Mouse (Mus musculus): ENCODE measurements at regions not wholly inside any gene's neighbourhood (a gene's known extent, or its start where the extent isn't known, plus 50 kb on each side); places are given as distances from the start of the nearest gene placed in this dataset.

DNA sequence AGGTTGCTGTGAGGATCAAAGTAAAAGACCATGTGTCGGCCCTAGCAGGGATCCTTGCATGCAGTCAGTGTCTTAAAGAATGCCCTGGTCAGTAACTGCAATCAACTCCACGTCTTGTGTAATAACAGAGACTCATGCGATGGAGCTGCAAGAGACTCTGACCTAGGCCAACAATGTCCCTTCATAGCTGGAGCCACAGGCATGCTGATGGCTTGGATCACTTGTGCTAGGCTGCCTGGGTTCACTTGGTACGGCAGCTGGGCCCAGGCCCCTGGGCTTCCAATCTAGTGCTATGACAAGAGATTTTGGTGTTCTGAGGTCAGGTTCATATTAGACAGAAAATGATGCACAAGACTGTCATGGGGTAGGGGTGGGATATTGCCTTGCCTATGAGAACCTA, 258.0 kb upstream of the Gm4791 start:
- ATAC-seq (replicated peaks; ENCODE audit: insufficient number of reproducible peaks, low FRiP score, low TSS enrichment, low read depth) (no peak), DNase-seq (ENCODE audit: low spot score) (no peak)
- H3K9ac ChIP-seq (replicated peaks; ENCODE audit: low read length), result no peak overlapping the region
- H3K36me3 ChIP-seq (replicated peaks; ENCODE audit: control insufficient read depth, insufficient read depth, low read depth, low read length), result no peaks in the 10 kb centered on the region
- no peaks in the 10 kb centered on the region for H3K27me3 ChIP-seq (ENCODE audit: control insufficient read depth, insufficient read depth, low read length)
- H3K4me3 ChIP-seq (ENCODE audit: low read depth, low read length), result no peak overlapping the region
- no peaks in the 10 kb centered on the region for H3K9me3 ChIP-seq (replicated peaks; ENCODE audit: control insufficient read depth, low read length)
- H3K4me2 ChIP-seq (ENCODE audit: low read depth, low read length), result no peak overlapping the region
- no peak overlapping the region for H3K27ac ChIP-seq (replicated peaks; ENCODE audit: low read depth, low read length)
- WGBS, result 83% methylated on average over 4 of the region's 4 CpGs
- no peaks in the 10 kb centered on the region for H3K4me1 ChIP-seq (ENCODE audit: control insufficient read depth, insufficient read depth, low read length)

DNA sequence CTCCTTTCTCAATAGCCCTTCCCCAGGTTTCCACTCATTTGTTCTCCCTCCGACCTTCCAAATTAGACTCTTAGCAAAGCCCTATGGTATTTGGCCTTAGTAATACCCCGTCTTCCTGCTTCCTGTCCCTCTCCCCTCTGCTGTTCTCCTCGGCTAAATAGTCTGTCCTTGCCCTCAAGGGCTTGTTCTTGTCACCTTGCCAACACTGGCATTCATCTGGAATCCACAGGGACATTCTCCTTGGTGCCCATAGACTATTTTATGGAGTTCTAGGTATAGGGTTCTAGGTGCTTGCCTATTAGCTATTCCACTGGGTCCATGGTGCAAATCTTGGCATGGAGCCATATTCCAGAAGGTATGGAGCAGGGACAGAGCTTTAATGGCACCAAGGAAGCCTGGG, 259.2 kb upstream of the Gm4791 start:
- Histone ChIP-seq H3K27me3 (ENCODE audit: control insufficient read depth, insufficient read depth, low read length) (no peaks in the 10 kb centered on the region), H3K9me3 (replicated peaks; ENCODE audit: control insufficient read depth, low read length) (no peaks in the 10 kb centered on the region), H3K4me3 (ENCODE audit: low read depth, low read length) (no peak overlapping the region), H3K9ac (replicated peaks; ENCODE audit: low read length) (no peak overlapping the region), H3K4me1 (ENCODE audit: control insufficient read depth, insufficient read depth, low read length) (no peaks in the 10 kb centered on the region), H3K4me2 (ENCODE audit: low read depth, low read length) (no peak overlapping the region), H3K36me3 (replicated peaks; ENCODE audit: control insufficient read depth, insufficient read depth, low read depth, low read length) (no peaks in the 10 kb centered on the region), H3K27ac (replicated peaks; ENCODE audit: low read depth, low read length) (no peak overlapping the region)
- DNase-seq (ENCODE audit: low spot score) (no peak), ATAC-seq (replicated peaks; ENCODE audit: insufficient number of reproducible peaks, low FRiP score, low TSS enrichment, low read depth) (no peak)
- WGBS, result 64% methylated on average over 3 of the region's 3 CpGs

DNA sequence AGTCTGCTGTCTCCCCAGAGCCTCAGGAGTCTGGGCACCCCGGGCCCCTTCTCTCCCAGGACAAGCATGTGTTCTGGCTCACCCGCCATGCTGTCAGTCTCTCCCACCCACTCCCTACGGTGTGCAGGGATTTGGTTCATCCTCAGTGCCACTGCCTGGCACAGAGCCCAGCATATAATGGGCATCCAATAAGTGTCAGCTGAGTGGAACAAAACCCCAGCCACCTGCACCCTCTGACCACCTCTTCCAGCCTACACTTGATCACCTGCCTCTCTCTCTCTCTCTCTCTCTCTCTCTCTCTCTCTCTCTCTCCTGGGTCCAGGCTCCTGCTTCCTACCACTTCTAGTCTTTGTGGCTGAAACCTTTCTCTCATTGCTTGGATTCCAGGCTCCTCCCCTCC, 259.9 kb upstream of the Gm4791 start:
- Histone ChIP-seq H3K4me3 (ENCODE audit: low read depth, low read length) (no peak overlapping the region), H3K27ac (replicated peaks; ENCODE audit: low read depth, low read length) (no peak overlapping the region), H3K9ac (replicated peaks; ENCODE audit: low read length) (no peak overlapping the region), H3K36me3 (replicated peaks; ENCODE audit: control insufficient read depth, insufficient read depth, low read depth, low read length) (no peaks in the 10 kb centered on the region), H3K27me3 (ENCODE audit: control insufficient read depth, insufficient read depth, low read length) (no peaks in the 10 kb centered on the region), H3K4me1 (ENCODE audit: control insufficient read depth, insufficient read depth, low read length) (no peaks in the 10 kb centered on the region), H3K9me3 (replicated peaks; ENCODE audit: control insufficient read depth, low read length) (no peaks in the 10 kb centered on the region), H3K4me2 (ENCODE audit: low read depth, low read length) (no peak overlapping the region)
- ATAC-seq (replicated peaks; ENCODE audit: insufficient number of reproducible peaks, low FRiP score, low TSS enrichment, low read depth) (no peak), DNase-seq (ENCODE audit: low spot score) (no peak)
- 79% methylated on average over 3 of the region's 3 CpGs for WGBS

DNA sequence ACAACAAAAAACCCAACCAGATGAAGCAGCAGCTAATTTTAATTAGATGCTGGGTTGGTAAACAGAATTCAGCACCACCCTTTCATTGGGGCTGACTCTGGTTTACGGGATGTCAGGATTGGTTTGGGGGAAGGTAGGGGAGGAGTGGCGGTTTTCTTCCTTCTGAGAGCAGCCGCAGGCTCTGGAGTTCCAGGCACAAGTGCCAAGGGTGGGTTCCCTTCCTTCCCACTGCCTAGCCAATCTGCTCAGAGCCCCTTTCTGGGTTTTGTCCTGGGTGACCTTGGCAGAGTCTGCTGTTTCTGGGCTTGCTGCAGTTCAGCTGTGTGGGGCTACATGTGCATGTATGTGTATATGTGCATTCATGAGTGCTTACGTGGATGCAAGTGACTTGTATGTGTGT, 260.5 kb upstream of the Gm4791 start:
- Histone ChIP-seq H3K4me3 (ENCODE audit: low read depth, low read length) (no peak overlapping the region), H3K36me3 (replicated peaks; ENCODE audit: control insufficient read depth, insufficient read depth, low read depth, low read length) (no peaks in the 10 kb centered on the region), H3K9ac (replicated peaks; ENCODE audit: low read length) (no peak overlapping the region), H3K27ac (replicated peaks; ENCODE audit: low read depth, low read length) (no peak overlapping the region), H3K9me3 (replicated peaks; ENCODE audit: control insufficient read depth, low read length) (no peaks in the 10 kb centered on the region), H3K27me3 (ENCODE audit: control insufficient read depth, insufficient read depth, low read length) (no peaks in the 10 kb centered on the region), H3K4me2 (ENCODE audit: low read depth, low read length) (no peak overlapping the region), H3K4me1 (ENCODE audit: control insufficient read depth, insufficient read depth, low read length) (no peaks in the 10 kb centered on the region)
- WGBS, result 62% methylated on average over 4 of the region's 4 CpGs
- ATAC-seq (replicated peaks; ENCODE audit: insufficient number of reproducible peaks, low FRiP score, low TSS enrichment, low read depth), result no peak
- no peak for DNase-seq (ENCODE audit: low spot score)

DNA sequence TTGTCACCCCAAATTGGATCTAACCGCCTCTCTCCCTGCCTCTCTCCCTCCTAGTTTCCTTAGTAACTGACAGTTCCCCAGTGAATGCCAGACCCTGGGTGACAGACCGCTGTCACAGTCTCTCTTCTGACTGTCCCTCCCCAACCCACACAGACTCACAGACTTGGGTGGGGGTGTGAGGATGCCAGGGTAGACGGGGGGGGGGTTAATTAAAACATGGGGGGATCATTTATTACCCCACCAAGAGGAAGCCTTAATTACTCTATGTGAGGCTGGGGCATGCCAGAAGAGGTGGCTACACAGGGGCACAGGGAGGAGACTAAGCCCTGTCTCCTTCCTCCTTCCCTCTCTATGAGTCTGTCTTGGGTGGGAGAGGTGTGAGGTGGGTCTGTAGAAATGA, 261.1 kb upstream of the Gm4791 start:
- no peak overlapping the region for H3K4me2 ChIP-seq (ENCODE audit: low read depth, low read length)
- DNase-seq (ENCODE audit: low spot score) (no peak), ATAC-seq (replicated peaks; ENCODE audit: insufficient number of reproducible peaks, low FRiP score, low TSS enrichment, low read depth) (no peak)
- H3K9me3 ChIP-seq (replicated peaks; ENCODE audit: control insufficient read depth, low read length), result no peaks in the 10 kb centered on the region
- H3K27ac ChIP-seq (replicated peaks; ENCODE audit: low read depth, low read length), result no peak overlapping the region
- H3K27me3 ChIP-seq (ENCODE audit: control insufficient read depth, insufficient read depth, low read length), result no peaks in the 10 kb centered on the region
- H3K4me1 ChIP-seq (ENCODE audit: control insufficient read depth, insufficient read depth, low read length), result no peaks in the 10 kb centered on the region
- 62% methylated on average over 3 of the region's 3 CpGs for WGBS
- no peak overlapping the region for H3K9ac ChIP-seq (replicated peaks; ENCODE audit: low read length)
- no peak overlapping the region for H3K4me3 ChIP-seq (ENCODE audit: low read depth, low read length)
- no peaks in the 10 kb centered on the region for H3K36me3 ChIP-seq (replicated peaks; ENCODE audit: control insufficient read depth, insufficient read depth, low read depth, low read length)

DNA sequence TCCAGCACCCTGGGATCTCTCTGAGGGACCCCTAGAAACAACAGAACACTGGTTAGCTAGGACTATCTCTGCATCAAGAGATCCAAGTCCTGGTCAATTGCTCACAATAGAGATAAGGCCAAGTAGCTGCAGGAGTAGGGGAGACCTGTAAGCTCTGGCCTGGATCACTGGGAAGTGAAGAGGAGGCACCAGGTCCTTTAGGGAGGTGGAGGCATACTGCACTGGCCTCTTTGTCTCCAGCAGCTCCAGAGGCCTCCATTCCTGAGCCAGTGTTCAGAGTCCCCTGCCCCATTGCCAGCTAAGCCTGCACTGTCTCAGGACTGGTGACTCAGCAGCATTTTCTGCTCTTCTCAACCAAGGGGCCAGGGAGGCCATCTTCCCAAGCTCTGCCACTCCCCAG, 262.3 kb upstream of the Gm4791 start:
- H3K9me3 ChIP-seq (replicated peaks; ENCODE audit: control insufficient read depth, low read length), result no peaks in the 10 kb centered on the region
- H3K36me3 ChIP-seq (replicated peaks; ENCODE audit: control insufficient read depth, insufficient read depth, low read depth, low read length), result no peaks in the 10 kb centered on the region
- H3K9ac ChIP-seq (replicated peaks; ENCODE audit: low read length), result no peak overlapping the region
- ATAC-seq (replicated peaks; ENCODE audit: insufficient number of reproducible peaks, low FRiP score, low TSS enrichment, low read depth) (no peak), DNase-seq (ENCODE audit: low spot score) (no peak)
- H3K4me1 ChIP-seq (ENCODE audit: control insufficient read depth, insufficient read depth, low read length), result no peaks in the 10 kb centered on the region
- H3K4me3 ChIP-seq (ENCODE audit: low read depth, low read length), result no peak overlapping the region
- H3K27ac ChIP-seq (replicated peaks; ENCODE audit: low read depth, low read length), result no peak overlapping the region
- H3K27me3 ChIP-seq (ENCODE audit: control insufficient read depth, insufficient read depth, low read length), result no peaks in the 10 kb centered on the region
- no peak overlapping the region for H3K4me2 ChIP-seq (ENCODE audit: low read depth, low read length)

DNA sequence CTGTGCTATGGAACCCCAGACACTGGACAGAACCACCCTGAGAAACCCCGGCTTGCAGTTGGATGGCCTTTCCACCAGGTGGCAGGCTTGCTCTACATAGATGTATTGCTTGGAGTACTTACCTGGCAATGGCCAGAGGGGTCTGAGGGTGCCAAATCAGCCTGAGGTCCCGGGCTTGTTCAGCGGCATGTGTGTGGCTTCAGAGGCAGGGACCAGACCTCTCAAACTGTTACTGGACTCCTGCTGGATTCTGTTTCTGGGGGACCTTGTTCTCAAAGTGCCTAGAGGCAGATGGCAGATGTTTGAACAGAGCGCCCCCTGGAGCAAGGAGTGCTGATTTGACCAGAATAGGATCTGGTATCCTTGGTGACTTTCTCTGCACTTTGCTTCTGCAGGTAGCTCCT, 262.9 kb upstream of the Gm4791 start:
- no peaks in the 10 kb centered on the region for H3K36me3 ChIP-seq (replicated peaks; ENCODE audit: control insufficient read depth, insufficient read depth, low read depth, low read length)
- H3K9me3 ChIP-seq (replicated peaks; ENCODE audit: control insufficient read depth, low read length), result no peaks in the 10 kb centered on the region
- DNase-seq (ENCODE audit: low spot score), result peak; percentile 88
- WGBS, result 5% methylated on average over 4 of the region's 4 CpGs
- H3K27ac ChIP-seq (replicated peaks; ENCODE audit: low read depth, low read length), result no peak overlapping the region
- H3K4me3 ChIP-seq (ENCODE audit: low read depth, low read length), result no peak overlapping the region
- H3K27me3 ChIP-seq (ENCODE audit: control insufficient read depth, insufficient read depth, low read length), result no peaks in the 10 kb centered on the region
- 0 out of 2 replicates have a peak, but pooled peaks have one; percentile 44 for ATAC-seq (replicated peaks; ENCODE audit: insufficient number of reproducible peaks, low FRiP score, low TSS enrichment, low read depth)
- no peak overlapping the region for H3K9ac ChIP-seq (replicated peaks; ENCODE audit: low read length)
- H3K4me2 ChIP-seq (ENCODE audit: low read depth, low read length), result no peak overlapping the region
- H3K4me1 ChIP-seq (ENCODE audit: control insufficient read depth, insufficient read depth, low read length), result no peaks in the 10 kb centered on the region

DNA sequence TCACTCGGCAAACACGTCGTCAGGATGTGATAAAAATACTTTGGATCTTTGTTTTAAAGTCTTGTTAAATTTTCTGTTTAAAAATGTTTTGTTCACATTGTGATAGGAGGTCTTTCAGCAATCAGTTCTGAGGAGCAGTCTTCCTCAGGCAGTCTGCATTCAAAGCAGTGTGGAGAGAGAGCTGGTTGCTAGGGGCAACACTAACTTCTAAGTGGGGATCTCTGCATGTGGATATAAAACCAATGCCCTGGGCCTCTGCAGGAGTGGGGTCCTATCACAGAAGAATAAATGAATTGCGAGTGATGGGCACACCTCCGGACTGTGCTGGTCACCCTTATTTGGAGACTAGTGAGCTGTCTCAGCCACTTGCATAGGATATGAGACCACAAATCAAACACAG, 270.1 kb upstream of the Gm4791 start:
- Histone ChIP-seq H3K9me3 (replicated peaks; ENCODE audit: control insufficient read depth, low read length) (no peaks in the 10 kb centered on the region), H3K27me3 (ENCODE audit: control insufficient read depth, insufficient read depth, low read length) (no peaks in the 10 kb centered on the region), H3K4me3 (ENCODE audit: low read depth, low read length) (no peak overlapping the region), H3K4me1 (ENCODE audit: control insufficient read depth, insufficient read depth, low read length) (no peaks in the 10 kb centered on the region), H3K4me2 (ENCODE audit: low read depth, low read length) (no peak overlapping the region), H3K27ac (replicated peaks; ENCODE audit: low read depth, low read length) (no peak overlapping the region), H3K36me3 (replicated peaks; ENCODE audit: control insufficient read depth, insufficient read depth, low read depth, low read length) (no peaks in the 10 kb centered on the region), H3K9ac (replicated peaks; ENCODE audit: low read length) (no peak overlapping the region)
- DNase-seq (ENCODE audit: low spot score) (no peak), ATAC-seq (replicated peaks; ENCODE audit: insufficient number of reproducible peaks, low FRiP score, low TSS enrichment, low read depth) (no peak)
- 80% methylated on average over 5 of the region's 5 CpGs for WGBS

DNA sequence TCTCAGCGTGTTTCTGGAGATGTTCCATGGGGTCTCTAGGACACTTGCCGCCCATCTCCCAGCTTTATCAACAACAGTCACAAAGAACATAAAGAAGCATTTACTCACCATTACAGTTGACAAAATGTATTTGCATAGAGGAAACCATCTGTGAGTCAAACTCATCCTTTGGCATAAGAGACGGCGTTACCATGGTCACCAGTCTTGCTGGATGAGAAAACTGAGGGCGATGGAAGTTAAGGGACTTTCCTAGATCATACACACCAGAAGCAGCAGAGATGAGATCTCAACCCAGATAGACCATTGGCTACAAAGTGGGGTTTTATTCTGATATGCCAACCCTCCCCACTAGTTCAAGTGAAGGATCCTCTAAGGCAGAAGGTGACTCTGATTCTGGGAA, 274.3 kb upstream of the Gm4791 start:
- 95% methylated on average over 5 of the region's 5 CpGs for WGBS
- H3K9me3 ChIP-seq (replicated peaks; ENCODE audit: control insufficient read depth, low read length), result no peaks in the 10 kb centered on the region

More for the DNA sequence above, 274.3 kb upstream of the Gm4791 start:
- Histone ChIP-seq H3K4me1 (ENCODE audit: control insufficient read depth, insufficient read depth, low read length) (no peaks in the 10 kb centered on the region), H3K36me3 (replicated peaks; ENCODE audit: control insufficient read depth, insufficient read depth, low read depth, low read length) (no peaks in the 10 kb centered on the region), H3K4me3 (ENCODE audit: low read depth, low read length) (no peak overlapping the region), H3K27ac (replicated peaks; ENCODE audit: low read depth, low read length) (no peak overlapping the region), H3K27me3 (ENCODE audit: control insufficient read depth, insufficient read depth, low read length) (no peaks in the 10 kb centered on the region), H3K4me2 (ENCODE audit: low read depth, low read length) (no peak overlapping the region), H3K9ac (replicated peaks; ENCODE audit: low read length) (no peak overlapping the region)
- DNase-seq (ENCODE audit: low spot score) (no peak), ATAC-seq (replicated peaks; ENCODE audit: insufficient number of reproducible peaks, low FRiP score, low TSS enrichment, low read depth) (no peak)
